Mouse (Mus musculus) thymus, adult 2 months (tissue): ENCODE data around the gene Ppm1l. TPM values are rescaled to one million over a fixed set of nuclear protein-coding genes. Genes with fewer than 3 reads are reported as not detected.

Experiments
- DNase-seq: peaks from one replicate; pipeline ENCODE4 v3.0.0; 2021
- H3K27ac ChIP-seq: fragments of 200-500 bp; 2 replicates; pipeline ENCODE4 v1.5.1; 2012; ENCODE audit warnings: low read length, control low read depth; ENCODE audit not compliant: control insufficient read depth, insufficient read depth
- H3K27me3 ChIP-seq: fragments of 200-500 bp; 2 replicates; pipeline ENCODE4 v1.6.1; 2012; ENCODE audit warnings: mild to moderate bottlenecking, low read length, moderate library complexity, mixed read lengths; ENCODE audit not compliant: control insufficient read depth, insufficient read depth
- H3K36me3 ChIP-seq: fragments of 200-500 bp; 2 replicates; pipeline ENCODE4 v1.6.1; 2012; ENCODE audit warnings: mild to moderate bottlenecking, low read length, moderate library complexity; ENCODE audit not compliant: control insufficient read depth, insufficient read depth
- H3K4me1 ChIP-seq: fragments of 200-500 bp; replicated peaks from 2 replicates; pipeline ENCODE4 v1.6.1; 2012; ENCODE audit warnings: low read length; ENCODE audit not compliant: control insufficient read depth, insufficient read depth
- H3K4me3 ChIP-seq: fragments of 200-500 bp; 2 replicates; pipeline ENCODE4 v1.5.1; 2012; ENCODE audit warnings: mild to moderate bottlenecking, low read length, control low read depth, moderate library complexity; ENCODE audit not compliant: control insufficient read depth, insufficient read depth
- CTCF ChIP-seq: fragments of 200-500 bp; IDR thresholded peaks from 2 replicates; pipeline ENCODE4 v1.5.1; 2012; ENCODE audit warnings: mild to moderate bottlenecking, control low read depth, low read length, moderate library complexity, borderline replicate concordance; ENCODE audit not compliant: control insufficient read depth, poor library complexity, insufficient read depth; ENCODE audit errors: extremely low read depth
- POLR2A ChIP-seq: fragments of 200-500 bp; IDR thresholded peaks from 2 replicates; pipeline ENCODE4 v1.6.1; 2012; ENCODE audit warnings: mild to moderate bottlenecking, low read length, control low read depth, moderate library complexity; ENCODE audit not compliant: control insufficient read depth, poor library complexity, insufficient read depth; ENCODE audit errors: extremely low read depth
- WGBS: fragments of 180-500 bp; shearing (Covaris S2); methylation state at CpG from one replicate; pipeline ENCODE4 v1.1.7; 2018; 5-methylcytosine and 5-hydroxymethylcytosine counted together
- polyA plus RNA-seq: library from polyadenylated mRNA; depleted of rRNA; stranded (reverse); fragments of >200 nt; gene quantifications from 2 replicates; pipeline ENCODE4 v1.2.3, GENCODE M21; 2012

The Ppm1l gene
- polyA plus RNA-seq, 1 experiment, result 2.6 TPM

DNA sequence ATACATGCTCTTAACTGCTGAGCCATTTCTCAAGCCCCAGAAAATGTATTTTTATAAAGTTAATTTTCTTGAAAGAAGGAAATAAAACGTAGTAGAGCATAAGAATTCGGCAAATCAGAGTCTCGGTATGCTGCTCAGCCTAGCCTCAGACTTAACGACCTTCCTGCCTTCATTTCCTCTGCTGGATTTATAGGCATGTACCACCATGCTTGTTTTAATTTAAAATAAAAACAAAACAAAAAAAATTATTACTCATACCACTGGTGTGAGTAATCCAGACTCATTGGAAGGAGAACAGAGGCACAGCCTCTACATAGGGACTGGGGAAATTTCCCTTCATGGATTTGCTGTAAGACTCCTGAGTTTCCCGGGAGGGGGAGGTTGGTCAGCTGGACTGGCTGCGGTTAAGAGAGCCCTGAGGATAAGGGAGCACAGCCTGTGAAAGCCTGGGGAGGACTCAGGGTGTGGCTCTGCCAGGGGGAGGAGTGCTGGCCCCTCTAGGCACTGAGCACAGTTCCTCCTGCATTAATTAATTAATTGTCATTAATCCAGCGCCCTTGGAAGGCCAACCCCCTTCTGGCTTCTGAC is 39.5 kb downstream of the Ppm1l start:
- no peaks in the 10 kb centered on the region for H3K36me3 ChIP-seq
- WGBS, result 73% methylated on average over 7 of the region's 7 CpGs
- H3K27ac ChIP-seq, result no peak overlapping the region
- H3K4me1 ChIP-seq, result peaks cover 2% of the 10 kb centered on the region; the same call in 1 of the 2 replicates
- H3K27me3 ChIP-seq, result no peaks in the 10 kb centered on the region
- H3K4me3 ChIP-seq, result no peak overlapping the region
- no peak for TF ChIP-seq CTCF
- TF ChIP-seq POLR2A, result no peak
- no peak for DNase-seq

DNA sequence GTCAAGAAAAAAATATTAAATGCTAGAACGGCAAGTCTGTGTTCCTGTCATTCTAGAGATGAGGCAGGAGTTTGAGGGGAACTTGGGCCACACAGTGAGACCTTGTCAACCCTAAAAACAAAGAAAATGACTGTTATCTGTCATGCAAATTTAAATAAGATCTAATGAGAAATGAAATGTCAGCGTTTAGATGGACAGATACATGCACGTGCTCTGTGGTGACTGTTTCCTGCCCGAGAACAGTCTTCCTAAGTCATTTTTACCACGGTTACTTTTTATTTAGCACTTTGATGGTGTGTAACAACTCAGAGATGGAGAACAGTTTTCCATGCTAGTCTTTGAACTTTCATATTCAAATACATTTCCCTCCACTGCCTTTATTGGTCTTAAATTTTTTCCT is 40.1 kb downstream of the Ppm1l start:
- H3K36me3 ChIP-seq, result no peaks in the 10 kb centered on the region
- peaks cover 2% of the 10 kb centered on the region; the same call in 1 of the 2 replicates for H3K4me1 ChIP-seq
- 13% methylated on average over 5 of the region's 5 CpGs for WGBS
- no peak for TF ChIP-seq POLR2A
- no peak for TF ChIP-seq CTCF
- DNase-seq, result no peak
- H3K4me3 ChIP-seq, result no peak overlapping the region
- H3K27ac ChIP-seq, result no peak overlapping the region
- no peaks in the 10 kb centered on the region for H3K27me3 ChIP-seq

DNA sequence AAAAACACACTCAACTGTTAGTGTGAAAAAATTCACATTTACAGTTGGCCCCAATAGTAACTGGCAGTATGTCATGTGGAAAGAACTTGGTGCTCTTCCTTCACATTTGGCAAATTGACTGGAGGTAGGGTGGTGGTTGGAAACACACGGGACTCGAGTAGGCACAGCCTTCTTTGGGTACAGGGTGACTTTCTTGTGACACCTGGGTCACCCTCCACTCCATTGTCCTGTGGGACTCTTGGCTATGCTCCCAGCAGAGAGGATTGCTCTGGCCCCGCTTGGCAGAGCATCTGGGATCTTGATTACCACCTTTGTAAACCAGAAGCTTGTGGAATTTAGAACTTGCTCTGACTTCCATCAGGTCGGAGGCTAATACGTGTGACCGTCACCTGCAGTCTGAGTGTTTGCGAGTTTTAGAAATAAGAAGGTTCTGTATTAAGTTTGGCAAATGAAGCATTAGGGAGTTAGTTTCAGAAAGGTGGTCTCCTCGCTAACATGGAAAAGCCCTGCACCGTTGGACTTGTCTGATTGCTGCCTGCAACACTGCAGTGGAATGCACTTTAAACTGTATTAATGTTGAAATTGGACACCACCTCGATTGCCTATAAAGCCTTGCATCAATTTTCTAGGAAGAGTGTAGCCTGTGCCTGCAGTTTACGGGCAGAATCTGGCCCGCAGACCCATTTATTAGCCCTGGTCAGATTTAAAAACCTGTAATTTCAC is 41.4 kb downstream of the Ppm1l start:
- peaks cover 2% of the 10 kb centered on the region; the same call in 1 of the 2 replicates for H3K4me1 ChIP-seq
- DNase-seq, result no peak
- no peaks in the 10 kb centered on the region for H3K27me3 ChIP-seq
- no peak overlapping the region for H3K27ac ChIP-seq
- H3K4me3 ChIP-seq, result no peak overlapping the region
- TF ChIP-seq POLR2A (no peak), CTCF (no peak)
- 92% methylated on average over 12 of the region's 12 CpGs for WGBS
- no peaks in the 10 kb centered on the region for H3K36me3 ChIP-seq

DNA sequence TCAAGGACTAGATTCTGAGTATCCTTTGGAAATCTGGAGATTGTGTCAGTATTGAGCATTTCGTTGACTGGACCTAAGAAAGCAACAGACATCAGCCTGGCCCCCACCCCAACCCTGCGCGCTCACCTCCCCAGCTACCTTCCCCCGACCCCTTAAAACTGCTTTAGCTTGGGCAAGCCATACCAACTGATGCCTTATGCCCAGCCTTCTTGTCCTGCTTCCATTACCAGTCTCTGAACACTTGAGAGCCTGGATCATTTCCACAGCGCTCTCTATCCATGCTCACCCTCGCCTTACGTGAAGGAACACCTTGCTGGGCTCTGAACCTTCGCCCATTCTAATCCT is 41.9 kb downstream of the Ppm1l start:
- peaks cover 2% of the 10 kb centered on the region; the same call in 1 of the 2 replicates for H3K4me1 ChIP-seq
- TF ChIP-seq POLR2A (no peak), CTCF (no peak)
- H3K36me3 ChIP-seq, result no peaks in the 10 kb centered on the region
- 97% methylated on average over 8 of the region's 8 CpGs for WGBS
- no peak overlapping the region for H3K4me3 ChIP-seq
- no peak for DNase-seq
- H3K27me3 ChIP-seq, result no peaks in the 10 kb centered on the region
- H3K27ac ChIP-seq, result no peak overlapping the region

DNA sequence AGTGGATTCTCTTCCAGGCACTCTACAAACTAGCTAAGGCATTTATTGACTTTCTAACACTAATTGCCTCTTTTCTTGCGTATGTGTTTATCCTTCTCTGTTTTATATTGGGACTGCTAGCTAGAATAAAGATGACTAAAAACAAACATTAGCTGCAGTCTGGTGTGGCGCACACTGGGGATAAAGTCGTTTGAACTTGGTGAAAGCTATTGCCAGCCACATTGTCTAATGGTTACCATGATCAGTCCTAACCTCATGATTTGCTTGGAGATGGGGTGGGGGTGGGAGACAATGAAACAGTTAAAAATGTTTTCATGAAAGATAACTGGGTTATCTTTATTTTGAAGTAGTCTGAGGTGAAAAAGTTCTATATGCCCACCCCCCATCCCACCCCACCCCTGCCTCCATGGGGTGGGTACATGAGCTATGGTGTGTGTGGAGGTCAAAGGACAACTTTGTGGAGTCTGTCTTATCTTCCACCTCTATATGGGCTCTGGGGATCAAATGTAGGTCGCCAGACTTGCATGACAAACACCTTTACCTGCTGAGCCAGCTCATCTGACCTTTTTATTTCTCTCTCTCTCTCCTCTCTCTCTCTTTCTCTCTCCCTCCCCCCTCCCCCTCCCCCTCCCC is 43.7 kb downstream of the Ppm1l start:
- H3K36me3 ChIP-seq, result no peaks in the 10 kb centered on the region
- no peak overlapping the region for H3K27ac ChIP-seq
- WGBS, result 90% methylated on average over 4 of the region's 4 CpGs
- no peak overlapping the region for H3K4me3 ChIP-seq
- TF ChIP-seq CTCF (no peak), POLR2A (no peak)
- H3K4me1 ChIP-seq, result peaks cover 2% of the 10 kb centered on the region; the same call in 1 of the 2 replicates
- DNase-seq, result no peak
- H3K27me3 ChIP-seq, result no peaks in the 10 kb centered on the region

DNA sequence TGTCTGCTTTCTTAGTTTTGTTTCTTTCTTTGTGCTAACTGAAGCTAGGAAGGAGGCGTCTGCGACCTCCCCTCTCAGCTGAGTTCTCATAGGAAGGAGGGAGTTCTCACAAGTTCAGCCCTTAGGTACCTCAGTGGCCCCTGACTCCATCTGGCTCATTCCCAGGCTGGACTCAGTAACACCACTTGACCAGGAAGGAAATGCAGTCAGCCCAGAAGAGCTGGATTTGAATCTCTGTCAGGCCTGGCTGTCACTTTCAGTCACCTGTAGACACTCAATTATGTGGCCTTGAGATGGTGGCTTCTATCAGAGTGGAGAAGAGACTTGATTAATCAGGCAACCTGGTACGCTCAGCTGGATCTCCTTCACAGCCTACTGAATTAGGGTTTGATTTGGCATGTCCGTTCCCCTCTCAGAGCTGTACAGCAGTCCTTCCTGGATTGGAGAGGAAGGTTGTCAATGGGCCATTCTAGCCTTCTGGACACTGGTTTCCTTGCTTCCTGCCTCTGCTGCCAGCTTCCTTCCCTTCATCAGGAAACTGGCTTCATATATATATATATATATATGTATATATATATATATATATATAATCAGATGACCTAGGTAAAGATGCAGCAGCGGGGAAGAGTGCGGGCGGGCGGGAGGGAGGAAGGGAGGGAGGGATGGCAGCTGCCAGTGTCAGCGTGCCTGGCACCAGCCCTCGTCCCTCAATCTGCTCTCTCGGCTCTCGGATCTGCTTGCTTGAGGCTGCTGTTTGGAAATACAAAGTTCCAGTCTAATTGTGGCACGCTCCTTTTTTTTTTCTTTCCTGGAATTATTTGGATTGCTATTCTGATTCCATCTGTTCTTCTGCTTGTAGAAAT is 45.1 kb downstream of the Ppm1l start:
- no peak for DNase-seq
- Histone ChIP-seq H3K4me3 (no peak overlapping the region), H3K36me3 (no peaks in the 10 kb centered on the region), H3K27me3 (no peaks in the 10 kb centered on the region), H3K27ac (no peak overlapping the region), H3K4me1 (no peaks in the 10 kb centered on the region)
- no peak for TF ChIP-seq POLR2A
- no peak for TF ChIP-seq CTCF
- WGBS, result 96% methylated on average over 13 of the region's 13 CpGs
